Mouse (Mus musculus) hindbrain, embryonic 15.5 days (tissue): ENCODE results near the gene Rab4b. TPM values are rescaled to one million over a fixed set of nuclear protein-coding genes. Genes with fewer than 3 reads are reported as not detected.

Experiments used
- ATAC-seq: fragments of 200-750 bp; cut with Nextera tagmentation; 2 replicates; pipeline ENCODE4 v1.8.0; 2017; ENCODE audit warnings: low read depth, moderate number of reproducible peaks, moderate TSS enrichment; ENCODE audit not compliant: low FRiP score
- H3K27ac ChIP-seq: fragments of 300-500 bp; sonication (generic); replicated peaks from 2 replicates; pipeline ENCODE4 v1.5.1; 2015; ENCODE audit warnings: mild to moderate bottlenecking, inconsistent platforms
- H3K27me3 ChIP-seq: fragments of 300-500 bp; sonication (generic); 2 replicates; pipeline ENCODE4 v1.6.1; 2015; ENCODE audit warnings: control low read depth, inconsistent platforms
- H3K36me3 ChIP-seq: fragments of 300-500 bp; sonication (generic); 2 replicates; pipeline ENCODE4 v1.6.1; 2015; ENCODE audit warnings: control low read depth, inconsistent platforms
- H3K4me1 ChIP-seq: fragments of 300-500 bp; sonication (generic); replicated peaks from 2 replicates; pipeline ENCODE4 v1.6.1; 2015; ENCODE audit warnings: control low read depth, inconsistent platforms
- H3K4me2 ChIP-seq: fragments of 300-500 bp; sonication (generic); 2 replicates; pipeline ENCODE4 v1.6.1; 2015; ENCODE audit warnings: moderate library complexity, mild to moderate bottlenecking, inconsistent platforms
- H3K4me3 ChIP-seq: fragments of 300-500 bp; sonication (generic); 2 replicates; pipeline ENCODE4 v1.5.1; 2015; ENCODE audit warnings: mild to moderate bottlenecking, inconsistent platforms
- H3K9ac ChIP-seq: fragments of 300-500 bp; sonication (generic); 2 replicates; pipeline ENCODE4 v1.6.1; 2015; ENCODE audit warnings: inconsistent platforms
- H3K9me3 ChIP-seq: fragments of 300-500 bp; sonication (generic); 2 replicates; pipeline ENCODE4 v1.6.1; 2016; ENCODE audit warnings: control low read depth, inconsistent platforms
- WGBS: fragments of 180-500 bp; shearing (Covaris S2); methylation state at CpG from one replicate; pipeline ENCODE4 v1.1.7; 2015; 5-methylcytosine and 5-hydroxymethylcytosine counted together
- polyA plus RNA-seq: library from polyadenylated mRNA; unstranded; fragments of >200 nt; fragmentation: Nextera tagmentation; extraction: Ambion mirVana; gene quantifications from 2 replicates; pipeline ENCODE4 v1.2.1, GENCODE M21; 2015

Rab4b gene
- polyA plus RNA-seq, 1 experiment from 2014 or later, result 111 TPM

DNA sequence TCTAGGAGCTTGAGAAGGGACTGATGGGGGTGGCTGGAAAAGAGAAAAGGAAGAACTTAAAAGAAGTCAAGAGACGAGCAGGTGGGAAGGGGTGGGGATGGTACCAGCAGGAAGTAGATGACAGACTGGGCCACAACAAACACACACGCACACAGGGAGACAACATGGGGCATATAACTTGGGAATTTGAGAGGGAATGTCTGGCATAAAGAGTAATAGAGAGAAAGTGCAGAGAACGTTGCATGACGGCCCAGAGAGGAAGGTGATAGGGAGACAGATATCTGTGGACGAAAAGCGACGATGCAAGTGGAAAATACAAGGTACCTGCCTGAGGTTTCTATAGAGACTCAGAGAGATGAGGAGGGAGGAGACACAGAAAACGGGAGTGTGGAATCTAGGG, 13.0 kb downstream of the Rab4b start:
- Histone ChIP-seq H3K27ac (peak overlapping the region; percentile 98), H3K4me2 (peak overlapping the region; percentile 76), H3K9ac (peak overlapping the region; percentile 81), H3K27me3 (no peaks in the 10 kb centered on the region), H3K36me3 (peaks cover 9% of the 10 kb centered on the region; the same call in 1 of the 2 replicates), H3K4me1 (peaks cover 58% of the 10 kb centered on the region), H3K4me3 (peak overlapping the region; percentile 78), H3K9me3 (no peaks in the 10 kb centered on the region)
- 1% methylated on average over 8 of the region's 8 CpGs for WGBS
- no peak; the same call in 1 of the 2 replicates for ATAC-seq

GRCm38 (mm10) chr7:27165007-27165655, 13.6 kb downstream of the Rab4b start:
- H3K27me3 ChIP-seq, result no peaks in the 10 kb centered on the region
- peak overlapping the region; percentile 81 for H3K9ac ChIP-seq
- ATAC-seq, result peak; percentile 6; the same call in 1 of the 2 replicates
- no peaks in the 10 kb centered on the region for H3K9me3 ChIP-seq
- peak overlapping the region; percentile 98 for H3K27ac ChIP-seq
- WGBS, result 65% methylated on average over 23 of the region's 23 CpGs
- peak overlapping the region; percentile 78 for H3K4me3 ChIP-seq
- peaks cover 63% of the 10 kb centered on the region for H3K4me1 ChIP-seq
- peaks cover 9% of the 10 kb centered on the region; the same call in 1 of the 2 replicates for H3K36me3 ChIP-seq
- peak overlapping the region; percentile 76 for H3K4me2 ChIP-seq

GRCm38 (mm10) chr7:27164112-27164947, 14.4 kb downstream of the Rab4b start:
- WGBS, result 78% methylated on average over 33 of the region's 33 CpGs
- Histone ChIP-seq H3K4me2 (peak overlapping the region; percentile 76), H3K9ac (peak overlapping the region; percentile 32; the same call in 1 of the 2 replicates), H3K4me1 (peaks cover 68% of the 10 kb centered on the region), H3K36me3 (peaks cover 13% of the 10 kb centered on the region), H3K9me3 (no peaks in the 10 kb centered on the region), H3K27me3 (no peaks in the 10 kb centered on the region), H3K27ac (no peak overlapping the region), H3K4me3 (peak overlapping the region; percentile 78)
- no peak for ATAC-seq

GRCm38 (mm10) chr7:27163450-27163805, 15.3 kb downstream of the Rab4b start:
- peak overlapping the region; percentile 39 for H3K9ac ChIP-seq
- peaks cover 22% of the 10 kb centered on the region for H3K36me3 ChIP-seq
- H3K9me3 ChIP-seq, result no peaks in the 10 kb centered on the region
- WGBS, result 87% methylated on average over 5 of the region's 5 CpGs
- H3K4me1 ChIP-seq, result peaks cover 68% of the 10 kb centered on the region
- no peak overlapping the region for H3K27ac ChIP-seq
- H3K4me2 ChIP-seq, result peak overlapping the region; percentile 76
- no peaks in the 10 kb centered on the region for H3K27me3 ChIP-seq
- peak overlapping the region; percentile 78 for H3K4me3 ChIP-seq
- no peak for ATAC-seq

DNA sequence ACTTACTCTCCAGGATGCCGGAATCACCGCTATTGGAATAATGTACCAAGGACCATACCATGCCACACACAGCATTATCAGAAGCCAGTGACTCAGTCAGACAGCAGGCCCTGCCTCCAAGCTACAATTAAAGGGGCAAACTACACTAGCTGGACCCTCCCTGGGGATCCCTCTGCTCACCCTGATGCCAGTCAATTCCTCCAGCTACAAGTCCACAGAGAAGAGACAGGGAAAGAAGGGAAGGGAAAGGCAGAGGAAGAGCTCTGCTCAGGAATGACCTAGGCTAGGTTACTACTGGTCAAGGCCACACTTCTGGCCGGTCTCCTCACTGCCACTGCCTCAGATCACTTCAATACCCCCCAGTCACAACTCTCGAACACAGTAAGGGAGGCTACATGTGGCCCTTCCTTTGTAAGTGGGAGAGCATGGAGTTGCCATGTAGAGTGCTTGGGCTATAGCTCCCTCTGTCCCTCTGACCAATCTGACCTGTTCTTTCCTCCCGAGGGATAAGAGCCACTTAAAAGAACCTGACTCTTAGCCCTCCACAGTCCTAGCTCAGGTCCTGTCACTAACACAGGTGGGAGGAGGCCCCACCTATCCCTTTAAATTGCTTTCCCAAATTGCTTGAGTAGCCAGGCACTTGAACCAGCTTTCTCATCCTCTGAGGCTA, 15.8 kb downstream of the Rab4b start:
- Histone ChIP-seq H3K27me3 (no peaks in the 10 kb centered on the region), H3K4me1 (peaks cover 68% of the 10 kb centered on the region), H3K4me3 (peak overlapping the region; percentile 78; the same call in 1 of the 2 replicates), H3K27ac (no peak overlapping the region), H3K9me3 (no peaks in the 10 kb centered on the region), H3K4me2 (peak overlapping the region; percentile 76), H3K9ac (peak overlapping the region; percentile 39), H3K36me3 (peaks cover 27% of the 10 kb centered on the region)
- 88% methylated on average over 5 of the region's 5 CpGs for WGBS
- ATAC-seq, result no peak

GRCm38 (mm10) chr7:27161744-27162143, 17.0 kb downstream of the Rab4b start:
- H3K36me3 ChIP-seq, result peaks cover 35% of the 10 kb centered on the region

DNA sequence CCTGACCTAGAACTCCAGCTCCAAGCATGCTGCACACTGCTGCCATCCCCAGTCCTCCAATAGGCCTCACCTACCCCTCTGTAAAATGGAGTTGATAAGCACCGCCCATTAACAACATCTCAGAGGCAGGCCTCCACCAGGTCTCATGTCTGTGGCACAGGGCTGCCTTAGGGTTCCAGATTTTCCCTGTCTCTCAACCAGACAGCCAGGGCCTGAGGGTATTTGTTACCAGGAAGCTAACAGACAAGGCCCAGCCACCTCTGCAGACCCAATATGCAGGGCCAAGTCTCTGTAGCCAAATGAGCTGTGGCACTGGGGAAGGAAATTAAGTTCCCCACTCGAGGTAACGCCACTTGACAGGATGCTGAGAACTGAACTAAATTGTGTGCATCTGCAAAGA, 17.8 kb downstream of the Rab4b start:
- H3K27me3 ChIP-seq, result no peaks in the 10 kb centered on the region
- H3K4me1 ChIP-seq, result peaks cover 61% of the 10 kb centered on the region
- H3K36me3 ChIP-seq, result peaks cover 35% of the 10 kb centered on the region
- 85% methylated on average over 3 of the region's 3 CpGs for WGBS
- no peak overlapping the region for H3K27ac ChIP-seq
- no peak for ATAC-seq
- H3K9me3 ChIP-seq, result no peaks in the 10 kb centered on the region
- H3K4me3 ChIP-seq, result no peak overlapping the region
- no peak overlapping the region for H3K9ac ChIP-seq
- no peak overlapping the region for H3K4me2 ChIP-seq

More at GRCm38 (mm10) chr7:27161744-27162143, 17.0 kb downstream of the Rab4b start:
- H3K4me2 ChIP-seq, result no peak overlapping the region
- peaks cover 61% of the 10 kb centered on the region for H3K4me1 ChIP-seq
- WGBS, result 84% methylated on average over 4 of the region's 4 CpGs
- H3K9ac ChIP-seq, result no peak overlapping the region
- no peaks in the 10 kb centered on the region for H3K9me3 ChIP-seq
- no peak for ATAC-seq
- no peaks in the 10 kb centered on the region for H3K27me3 ChIP-seq
- H3K27ac ChIP-seq, result no peak overlapping the region
- H3K4me3 ChIP-seq, result no peak overlapping the region

- peaks cover 35% of the 10 kb centered on the region for H3K36me3 ChIP-seq
- 18% methylated on average over 8 of the region's 8 CpGs for WGBS
- no peak overlapping the region for H3K4me3 ChIP-seq
These were observed 18.8 kb downstream of the Rab4b start for GRCm38 (mm10) chr7:27159882-27160281.

DNA sequence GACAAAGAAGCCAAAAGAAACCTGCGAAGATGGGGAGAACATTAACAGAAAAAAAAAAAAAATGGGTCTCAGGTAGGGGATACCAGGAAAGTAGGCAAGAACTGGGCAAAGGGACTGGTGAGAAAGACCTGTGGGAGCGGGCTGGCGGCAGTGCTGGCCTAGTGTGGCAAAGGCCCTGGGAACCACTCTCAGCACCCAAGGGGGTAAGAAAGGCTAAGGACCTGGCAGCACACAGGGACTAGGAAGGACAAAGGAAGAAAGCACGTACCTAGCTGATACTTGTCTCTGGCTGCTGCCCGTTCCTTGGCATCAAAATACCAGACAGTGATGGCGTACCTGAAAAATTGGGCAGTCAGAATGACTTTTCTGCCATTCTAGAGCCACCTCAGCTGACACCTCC, 19.4 kb downstream of the Rab4b start:
- Histone ChIP-seq H3K9ac (no peak overlapping the region), H3K36me3 (peaks cover 32% of the 10 kb centered on the region), H3K4me3 (no peak overlapping the region), H3K9me3 (no peaks in the 10 kb centered on the region), H3K27me3 (no peaks in the 10 kb centered on the region), H3K4me1 (peaks cover 46% of the 10 kb centered on the region), H3K4me2 (no peak overlapping the region), H3K27ac (no peak overlapping the region)
- WGBS, result 96% methylated on average over 6 of the region's 6 CpGs
- no peak for ATAC-seq

More at GRCm38 (mm10) chr7:27159882-27160281, 18.8 kb downstream of the Rab4b start:
- H3K27ac ChIP-seq, result peak overlapping the region; percentile 19; the same call in 1 of the 2 replicates
- peaks cover 52% of the 10 kb centered on the region for H3K4me1 ChIP-seq
- H3K9ac ChIP-seq, result no peak overlapping the region
- H3K9me3 ChIP-seq, result no peaks in the 10 kb centered on the region
- no peaks in the 10 kb centered on the region for H3K27me3 ChIP-seq
- ATAC-seq, result peak; percentile 86
- H3K4me2 ChIP-seq, result 0 out of 2 replicates have a peak overlapping the region, but pooled peaks have one; percentile 6

DNA sequence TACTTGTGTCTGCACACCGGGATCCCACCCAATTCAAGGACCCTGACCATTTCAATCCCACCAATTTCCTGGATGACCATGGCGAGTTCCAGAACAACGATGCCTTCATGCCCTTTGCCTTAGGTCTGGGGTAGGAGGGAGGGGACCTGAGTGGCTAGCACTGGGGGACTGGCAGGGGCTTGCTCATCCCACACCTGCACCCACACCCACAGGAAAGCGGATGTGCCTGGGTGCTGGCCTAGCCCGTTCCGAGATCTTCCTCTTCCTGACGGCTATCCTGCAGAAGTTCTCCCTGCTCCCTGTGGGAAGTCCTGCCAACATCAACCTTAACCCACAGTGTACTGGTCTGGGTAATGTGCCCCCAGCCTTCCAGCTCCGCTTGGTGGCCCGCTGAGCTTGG, 20.5 kb downstream of the Rab4b start:
- peaks cover 35% of the 10 kb centered on the region for H3K4me1 ChIP-seq
- H3K36me3 ChIP-seq, result peaks cover 30% of the 10 kb centered on the region
- no peaks in the 10 kb centered on the region for H3K9me3 ChIP-seq
- no peaks in the 10 kb centered on the region for H3K27me3 ChIP-seq
- no peak overlapping the region for H3K9ac ChIP-seq
- H3K4me2 ChIP-seq, result no peak overlapping the region
- no peak overlapping the region for H3K27ac ChIP-seq
- WGBS, result 95% methylated on average over 9 of the region's 9 CpGs
- no peak for ATAC-seq
- no peak overlapping the region for H3K4me3 ChIP-seq

DNA sequence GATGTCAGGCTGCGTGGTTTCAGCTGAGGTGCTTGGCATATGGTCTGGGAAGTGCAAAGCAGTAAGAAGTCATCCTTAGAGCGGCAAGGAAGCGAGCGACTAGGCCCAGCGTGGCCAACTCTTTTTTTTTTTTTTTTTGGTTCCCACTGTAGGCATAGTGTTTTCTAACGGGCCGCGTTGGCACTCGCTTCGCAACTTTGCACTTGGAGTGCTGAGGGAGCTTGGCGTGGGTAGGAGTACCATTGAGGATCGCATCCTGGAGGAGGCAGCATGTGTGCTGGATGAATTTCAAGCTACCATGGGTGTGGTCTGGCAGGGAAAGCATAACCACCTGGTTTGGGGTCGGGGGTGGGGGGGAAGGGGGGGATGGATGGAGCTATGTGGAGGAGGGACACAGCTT, 22.7 kb downstream of the Rab4b start:
- 82% methylated on average over 13 of the region's 13 CpGs for WGBS
- Histone ChIP-seq H3K9me3 (no peaks in the 10 kb centered on the region), H3K27me3 (no peaks in the 10 kb centered on the region), H3K36me3 (peaks cover 30% of the 10 kb centered on the region), H3K4me3 (no peak overlapping the region), H3K9ac (no peak overlapping the region), H3K4me2 (no peak overlapping the region), H3K27ac (no peak overlapping the region), H3K4me1 (peaks cover 14% of the 10 kb centered on the region)
- no peak for ATAC-seq
